Mouse (Mus musculus): ENCODE results near the gene Spin1. TPM values are rescaled to one million over a fixed set of nuclear protein-coding genes. Genes with fewer than 3 reads are reported as not detected.
"Not testable (repeated sequence)": the region's sequence is repeated elsewhere in the genome, so short reads cannot be mapped to it uniquely, and the experiment has no call there.

The Spin1 gene
- polyA plus RNA-seq, 1 experiment = 14.1 TPM

DNA sequence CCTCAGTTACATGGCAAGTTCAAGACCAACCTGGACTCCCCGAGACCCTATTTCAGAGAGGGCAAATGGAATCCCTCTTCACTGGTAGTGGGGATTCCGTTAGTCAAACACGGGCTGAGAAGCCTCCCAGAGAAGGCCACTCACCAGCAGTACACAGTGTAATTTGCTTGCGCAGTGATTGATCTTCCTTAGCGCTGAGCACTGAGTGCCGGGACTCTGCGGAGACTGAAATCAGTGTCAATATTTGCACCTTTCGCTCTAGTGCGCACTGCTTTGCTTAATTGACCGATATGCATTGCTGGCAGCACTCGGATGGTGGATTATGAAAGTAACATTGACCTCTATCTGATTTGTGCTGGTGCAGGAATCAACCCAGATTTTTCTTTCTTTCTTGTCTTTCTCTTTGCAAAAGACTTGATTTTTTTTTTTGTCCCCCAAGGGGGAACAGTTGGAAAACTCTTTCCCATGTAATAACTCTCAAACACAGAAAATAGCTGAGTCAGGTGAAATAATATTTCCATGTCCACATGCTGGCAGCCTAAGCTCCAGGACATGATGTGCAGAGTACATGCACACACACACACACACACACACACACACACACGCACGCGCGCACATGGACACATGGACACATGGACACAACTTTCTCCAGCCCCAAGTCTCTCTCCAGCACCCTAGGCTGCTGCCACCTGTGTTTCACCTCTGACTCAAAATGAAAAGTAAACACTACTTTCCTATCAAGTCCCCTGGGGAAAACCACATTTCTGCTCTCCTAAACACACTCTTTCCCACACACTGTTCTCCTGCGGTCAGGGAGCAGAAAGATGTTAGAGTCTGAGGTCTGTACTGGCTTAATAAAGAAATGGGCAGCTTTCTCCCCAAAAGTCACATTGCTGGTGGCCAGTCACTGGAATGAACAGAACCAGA, 27.5 kb upstream of the Spin1 start:
- no peak overlapping the region for H3K27ac ChIP-seq (ENCODE audit: control insufficient read depth, insufficient read depth, low read depth, low read length, poor library complexity)
- no peak overlapping the region for H3K4me3 ChIP-seq (replicated peaks; ENCODE audit: control insufficient read depth, low read depth, low read length)
- 88% methylated on average over 16 of the region's 16 CpGs for WGBS
- TF ChIP-seq POLR2A (IDR thresholded peaks at IDR 0.05; ENCODE audit: borderline replicate concordance, control insufficient read depth, low read depth, low read length) = no peak
- no peak for TF ChIP-seq CTCF (IDR thresholded peaks at IDR 0.05; ENCODE audit: control insufficient read depth, insufficient read depth, low read length)
- H3K4me1 ChIP-seq (ENCODE audit: control insufficient read depth, insufficient read depth, low read length) = peaks cover 1% of the 10 kb centered on the region

DNA sequence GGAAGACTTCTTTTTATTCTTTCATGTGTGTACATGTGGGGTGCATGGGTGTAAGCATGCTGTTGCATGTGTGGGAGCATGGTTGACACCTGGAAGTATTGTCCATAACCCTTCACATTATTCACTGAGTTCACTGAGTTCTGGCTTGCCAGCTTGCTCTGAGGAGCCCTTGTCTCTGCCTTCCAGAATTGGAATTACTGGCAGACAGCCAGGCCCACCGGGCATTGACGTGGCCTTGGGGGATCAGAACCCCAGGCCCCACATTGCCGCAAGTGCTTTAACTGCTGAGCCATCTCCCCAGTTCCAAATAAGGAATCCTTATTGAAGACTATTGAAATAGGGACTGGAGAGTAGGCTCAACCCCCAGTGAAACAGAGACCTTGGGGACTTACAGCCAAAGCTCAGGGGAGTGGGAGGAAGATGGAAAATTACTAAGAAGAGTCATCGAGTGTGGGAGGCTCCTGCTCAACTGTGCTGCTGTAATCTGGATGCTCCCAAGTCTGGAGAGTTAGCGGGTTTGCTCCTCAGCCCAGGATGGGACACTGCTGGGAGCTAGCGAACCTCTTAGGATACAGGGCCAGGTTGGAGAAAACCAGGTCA, 26.5 kb upstream of the Spin1 start:
- Histone ChIP-seq H3K27ac (ENCODE audit: control insufficient read depth, insufficient read depth, low read depth, low read length, poor library complexity) (no peak overlapping the region), H3K4me1 (ENCODE audit: control insufficient read depth, insufficient read depth, low read length) (peaks cover 1% of the 10 kb centered on the region), H3K4me3 (replicated peaks; ENCODE audit: control insufficient read depth, low read depth, low read length) (no peak overlapping the region)
- no peak for TF ChIP-seq CTCF (IDR thresholded peaks at IDR 0.05; ENCODE audit: control insufficient read depth, insufficient read depth, low read length)
- TF ChIP-seq POLR2A (IDR thresholded peaks at IDR 0.05; ENCODE audit: borderline replicate concordance, control insufficient read depth, low read depth, low read length) = no peak
- WGBS = 84% methylated on average over 6 of the region's 6 CpGs

DNA sequence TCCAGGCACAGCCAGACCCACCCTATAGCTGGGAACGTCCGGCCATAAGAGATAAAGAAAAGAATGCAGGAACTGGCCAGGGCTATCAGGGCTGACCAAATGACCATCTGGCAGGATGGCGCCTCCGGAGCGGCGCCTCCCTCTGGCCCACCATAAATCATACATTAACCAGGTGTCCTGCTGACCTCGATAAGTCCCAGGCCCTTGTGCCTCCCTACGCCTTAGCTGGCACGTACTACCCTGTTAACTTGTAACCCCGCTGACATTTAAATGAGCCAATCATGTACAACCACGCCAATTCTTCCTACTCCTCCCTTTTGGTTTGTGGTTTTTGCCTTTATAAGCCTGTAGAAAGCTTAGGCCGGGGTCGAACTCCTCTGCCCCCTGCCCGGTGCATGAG, 24.5 kb upstream of the Spin1 start:
- H3K4me3 ChIP-seq (replicated peaks; ENCODE audit: control insufficient read depth, low read depth, low read length); H3K4me1 ChIP-seq (ENCODE audit: control insufficient read depth, insufficient read depth, low read length): not testable (repeated sequence)
- 88% methylated on average over 14 of the region's 14 CpGs for WGBS

DNA sequence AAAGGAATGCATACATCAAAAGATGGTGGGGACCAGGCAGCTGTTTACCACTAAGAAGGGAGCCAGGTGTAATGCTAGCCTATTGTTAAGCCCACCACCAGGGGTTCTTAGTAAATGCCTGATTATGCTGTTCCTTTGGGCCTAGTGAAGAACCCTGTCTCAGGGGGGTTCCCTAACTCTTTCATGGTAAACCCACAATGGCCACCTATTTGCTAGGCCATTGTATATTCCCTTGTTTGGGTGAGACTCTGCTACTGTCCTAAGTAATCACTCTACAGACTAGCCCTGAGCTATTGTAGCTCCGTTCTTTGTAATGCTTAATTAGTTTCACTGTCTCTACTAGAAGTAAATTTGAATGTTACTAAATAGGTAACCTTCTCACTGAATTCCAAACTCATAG, 22.1 kb upstream of the Spin1 start:
- WGBS = 79% methylated on average over 1 of the region's 1 CpGs
- not testable (repeated sequence) for H3K4me1 ChIP-seq (ENCODE audit: control insufficient read depth, insufficient read depth, low read length); H3K4me3 ChIP-seq (replicated peaks; ENCODE audit: control insufficient read depth, low read depth, low read length); H3K27ac ChIP-seq (ENCODE audit: control insufficient read depth, insufficient read depth, low read depth, low read length, poor library complexity)

More for the DNA sequence above, 24.5 kb upstream of the Spin1 start:
- H3K27ac ChIP-seq (ENCODE audit: control insufficient read depth, insufficient read depth, low read depth, low read length, poor library complexity) = not testable (repeated sequence)

DNA sequence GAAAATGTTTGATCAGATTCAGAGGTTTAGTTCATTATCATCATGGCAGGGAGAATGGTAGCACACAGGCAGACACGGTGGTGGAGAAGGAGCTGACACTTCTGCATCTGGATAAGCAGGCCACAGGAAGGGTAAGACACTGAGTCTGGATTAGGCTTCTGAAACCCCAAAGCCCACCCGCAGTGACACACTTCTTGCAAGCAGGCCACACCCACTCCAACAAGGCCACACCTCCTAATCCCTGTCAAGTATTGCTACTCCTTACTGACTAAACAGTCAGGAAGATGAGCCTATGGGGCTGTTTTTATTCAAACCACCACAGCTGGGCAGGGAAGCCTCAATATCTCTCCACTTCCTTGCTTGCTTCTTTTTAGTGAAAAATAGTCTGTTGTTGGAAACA, 19.9 kb upstream of the Spin1 start:
- WGBS = 76% methylated on average over 2 of the region's 2 CpGs
- TF ChIP-seq POLR2A (IDR thresholded peaks at IDR 0.05; ENCODE audit: borderline replicate concordance, control insufficient read depth, low read depth, low read length) = no peak
- TF ChIP-seq CTCF (IDR thresholded peaks at IDR 0.05; ENCODE audit: control insufficient read depth, insufficient read depth, low read length) = no peak
- H3K4me3 ChIP-seq (replicated peaks; ENCODE audit: control insufficient read depth, low read depth, low read length) = no peak overlapping the region
- no peak overlapping the region for H3K27ac ChIP-seq (ENCODE audit: control insufficient read depth, insufficient read depth, low read depth, low read length, poor library complexity)
- no peaks in the 10 kb centered on the region for H3K4me1 ChIP-seq (ENCODE audit: control insufficient read depth, insufficient read depth, low read length)

DNA sequence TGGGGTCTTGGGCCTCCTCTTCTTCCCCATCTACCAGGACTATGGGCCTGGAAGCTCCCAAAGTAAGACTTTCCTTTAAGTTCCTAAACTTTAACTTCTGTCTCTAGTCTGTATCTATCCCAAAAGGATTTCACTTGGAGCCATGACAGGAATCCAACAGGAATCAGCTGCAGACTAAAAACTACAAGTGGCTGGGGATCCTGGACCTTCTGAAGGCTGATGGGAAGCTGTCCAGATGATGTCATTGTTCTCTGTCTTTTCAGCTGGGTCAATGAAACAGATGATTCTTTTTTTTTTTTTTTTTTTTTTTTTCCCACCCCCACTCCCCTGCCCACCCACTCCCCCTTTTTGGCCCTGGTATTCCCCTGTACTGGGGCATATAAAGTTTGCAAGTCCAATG, 16.4 kb upstream of the Spin1 start:
- Histone ChIP-seq H3K4me3 (replicated peaks; ENCODE audit: control insufficient read depth, low read depth, low read length) (no peak overlapping the region), H3K4me1 (ENCODE audit: control insufficient read depth, insufficient read depth, low read length) (no peaks in the 10 kb centered on the region), H3K27ac (ENCODE audit: control insufficient read depth, insufficient read depth, low read depth, low read length, poor library complexity) (no peak overlapping the region)
- TF ChIP-seq POLR2A (IDR thresholded peaks at IDR 0.05; ENCODE audit: borderline replicate concordance, control insufficient read depth, low read depth, low read length) (no peak), CTCF (IDR thresholded peaks at IDR 0.05; ENCODE audit: control insufficient read depth, insufficient read depth, low read length) (no peak)

DNA sequence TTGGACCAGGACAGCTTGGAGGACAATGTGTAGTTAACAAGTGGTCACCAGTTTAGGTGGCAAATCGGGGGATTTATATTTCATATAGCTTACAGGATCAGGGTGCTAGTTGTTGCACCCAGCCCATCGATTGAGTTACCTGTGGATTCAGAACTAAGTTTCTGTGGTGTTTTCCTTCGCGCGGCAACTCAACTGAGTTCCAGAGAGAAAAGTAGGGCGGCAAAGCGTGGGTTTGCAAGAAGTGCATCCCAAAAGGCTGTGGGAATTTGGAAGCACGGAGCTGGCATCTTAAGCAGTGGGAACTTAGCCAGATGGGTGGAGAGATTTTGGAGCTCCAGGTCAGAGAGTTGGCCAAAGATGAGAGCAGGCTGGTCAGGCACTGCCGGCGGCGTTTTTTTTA, 14.7 kb upstream of the Spin1 start:
- no peaks in the 10 kb centered on the region for H3K4me1 ChIP-seq (ENCODE audit: control insufficient read depth, insufficient read depth, low read length)
- TF ChIP-seq POLR2A (IDR thresholded peaks at IDR 0.05; ENCODE audit: borderline replicate concordance, control insufficient read depth, low read depth, low read length) (no peak), CTCF (IDR thresholded peaks at IDR 0.05; ENCODE audit: control insufficient read depth, insufficient read depth, low read length) (no peak)
- WGBS = 89% methylated on average over 11 of the region's 11 CpGs
- H3K4me3 ChIP-seq (replicated peaks; ENCODE audit: control insufficient read depth, low read depth, low read length) = no peak overlapping the region
- H3K27ac ChIP-seq (ENCODE audit: control insufficient read depth, insufficient read depth, low read depth, low read length, poor library complexity) = no peak overlapping the region

DNA sequence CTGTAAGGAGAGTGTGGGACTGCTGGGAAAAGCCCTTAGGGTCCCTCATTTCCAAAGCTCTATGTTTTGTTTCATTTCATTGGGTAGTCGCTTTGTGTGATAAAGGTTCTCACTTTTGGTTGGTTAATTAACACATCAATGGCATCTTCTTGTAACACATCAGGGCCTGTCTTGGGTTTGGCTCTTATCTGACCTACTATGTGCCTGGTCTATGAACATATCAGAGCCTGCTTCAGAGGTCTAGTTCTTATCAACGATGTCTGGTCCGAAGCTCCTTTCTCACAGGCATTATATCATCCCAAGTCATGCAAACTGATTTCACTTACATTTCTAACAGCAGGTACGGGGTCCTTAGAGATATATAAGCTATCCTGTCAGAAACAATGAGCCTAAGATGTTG, 13.4 kb upstream of the Spin1 start:
- H3K4me3 ChIP-seq (replicated peaks; ENCODE audit: control insufficient read depth, low read depth, low read length) = no peak overlapping the region
- 82% methylated on average over 4 of the region's 4 CpGs for WGBS
- TF ChIP-seq POLR2A (IDR thresholded peaks at IDR 0.05; ENCODE audit: borderline replicate concordance, control insufficient read depth, low read depth, low read length) (no peak), CTCF (IDR thresholded peaks at IDR 0.05; ENCODE audit: control insufficient read depth, insufficient read depth, low read length) (no peak)
- no peak overlapping the region for H3K27ac ChIP-seq (ENCODE audit: control insufficient read depth, insufficient read depth, low read depth, low read length, poor library complexity)
- no peaks in the 10 kb centered on the region for H3K4me1 ChIP-seq (ENCODE audit: control insufficient read depth, insufficient read depth, low read length)

DNA sequence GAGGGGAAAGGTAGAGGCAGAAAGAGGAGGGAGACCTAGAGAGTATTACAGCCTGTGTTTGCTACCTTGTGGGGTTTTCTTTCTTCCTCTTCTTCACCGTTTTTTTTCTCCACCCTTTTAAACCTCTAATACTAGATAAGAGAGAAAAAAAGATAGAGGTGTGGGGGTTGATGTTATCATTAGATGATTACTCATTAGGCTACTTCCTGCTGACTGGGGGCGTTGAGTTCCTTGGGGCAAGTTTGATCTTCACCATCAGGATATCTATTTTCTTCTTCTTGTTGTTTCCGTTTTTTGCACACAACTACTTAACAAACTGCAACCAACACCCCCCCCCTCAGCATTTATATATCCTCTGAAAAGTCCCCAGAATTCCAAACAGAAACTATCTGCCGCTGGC, 12.5 kb upstream of the Spin1 start:
- no peak for TF ChIP-seq POLR2A (IDR thresholded peaks at IDR 0.05; ENCODE audit: borderline replicate concordance, control insufficient read depth, low read depth, low read length)
- no peak for TF ChIP-seq CTCF (IDR thresholded peaks at IDR 0.05; ENCODE audit: control insufficient read depth, insufficient read depth, low read length)
- 61% methylated on average over 4 of the region's 4 CpGs for WGBS
- Histone ChIP-seq H3K4me1 (ENCODE audit: control insufficient read depth, insufficient read depth, low read length) (no peaks in the 10 kb centered on the region), H3K27ac (ENCODE audit: control insufficient read depth, insufficient read depth, low read depth, low read length, poor library complexity) (no peak overlapping the region), H3K4me3 (replicated peaks; ENCODE audit: control insufficient read depth, low read depth, low read length) (no peak overlapping the region)

Measured in bone marrow, adult 2 months (tissue).